Mouse (Mus musculus) layer of hippocampus, adult 2 months (tissue): ENCODE data around the gene Elmo2. TPM values are rescaled to one million over a fixed set of nuclear protein-coding genes. Genes with fewer than 3 reads are reported as not detected.

ENCODE experiments used
- DNase-seq, 2 experiments: peaks; one replicate each; pipeline ENCODE4 v3.0.0; 2022; ENCODE audit warnings: low spot score in 2 of 2
- H3K27ac ChIP-seq: fragments of 200-600 bp; 2 replicates; pipeline ENCODE4 v1.8.1; 2022
- H3K4me3 ChIP-seq: fragments of 200-600 bp; 2 replicates; pipeline ENCODE4 v1.8.1; 2022; ENCODE audit warnings: mild to moderate bottlenecking
- CTCF ChIP-seq: fragments of 200-600 bp; conservative IDR thresholded peaks from 2 replicates; pipeline ENCODE4 v1.8.1; 2022; ENCODE audit warnings: antibody characterized with exemption, mild to moderate bottlenecking, moderate library complexity
- total RNA-seq, 2 experiments: library from RNA; stranded (reverse); gene quantifications; 2 replicates each; pipeline ENCODE4 v1.2.3; 2021

Elmo2 gene
- total RNA-seq, 2 experiments from 2014 or later: 200 to 202 TPM

GRCm38 (mm10) chr2:165320531-165321150, 5.6 kb downstream of the Elmo2 start:
- DNase-seq: no peak
- peak; percentile 48 for TF ChIP-seq CTCF
- H3K27ac ChIP-seq: peak overlapping the region; percentile 98
- peak overlapping the region; percentile 23 for H3K4me3 ChIP-seq

GRCm38 (mm10) chr2:165319503-165319902, 6.8 kb downstream of the Elmo2 start:
- no peak for TF ChIP-seq CTCF
- Histone ChIP-seq H3K4me3 (no peak overlapping the region), H3K27ac (peak overlapping the region; percentile 98)
- no peak for DNase-seq

GRCm38 (mm10) chr2:165318941-165319340, 7.3 kb downstream of the Elmo2 start:
- no peak for DNase-seq
- no peak for TF ChIP-seq CTCF
- H3K4me3 ChIP-seq: no peak overlapping the region
- peak overlapping the region; percentile 98 for H3K27ac ChIP-seq

GRCm38 (mm10) chr2:165317621-165318263, 8.5 kb downstream of the Elmo2 start:
- H3K27ac ChIP-seq: peak overlapping the region; percentile 98
- H3K4me3 ChIP-seq: no peak overlapping the region
- no peak for TF ChIP-seq CTCF
- no peak for DNase-seq

- TF ChIP-seq CTCF: peak; percentile 29
- H3K27ac ChIP-seq: peak overlapping the region; percentile 98
- peak; percentile 62 to 85 for DNase-seq
- H3K4me3 ChIP-seq: peak overlapping the region; percentile 23; the same call in 1 of the 2 replicates
Observed at GRCm38 (mm10) chr2:165316837-165317473, 9.3 kb downstream of the Elmo2 start.

GRCm38 (mm10) chr2:165316204-165316603, 10.1 kb downstream of the Elmo2 start:
- DNase-seq: no peak
- H3K27ac ChIP-seq: peak overlapping the region; percentile 98
- no peak overlapping the region; the same call in 1 of the 2 replicates for H3K4me3 ChIP-seq
- no peak for TF ChIP-seq CTCF

GRCm38 (mm10) chr2:165314197-165314596, 12.1 kb downstream of the Elmo2 start:
- no peak for DNase-seq
- H3K27ac ChIP-seq: peak overlapping the region; percentile 18; the same call in 1 of the 2 replicates
- TF ChIP-seq CTCF: no peak
- no peak overlapping the region for H3K4me3 ChIP-seq

GRCm38 (mm10) chr2:165312381-165312780, 13.9 kb downstream of the Elmo2 start:
- no peak for DNase-seq
- no peak overlapping the region for H3K4me3 ChIP-seq
- peak overlapping the region; percentile 83 for H3K27ac ChIP-seq
- no peak for TF ChIP-seq CTCF

- no peak overlapping the region for H3K4me3 ChIP-seq
- H3K27ac ChIP-seq: peak overlapping the region; percentile 83
- TF ChIP-seq CTCF: no peak
- DNase-seq: no peak
Observed at GRCm38 (mm10) chr2:165311577-165311976, 14.7 kb downstream of the Elmo2 start.

GRCm38 (mm10) chr2:165310818-165311425, 15.4 kb downstream of the Elmo2 start:
- H3K4me3 ChIP-seq: no peak overlapping the region
- no peak for TF ChIP-seq CTCF
- DNase-seq: no peak
- H3K27ac ChIP-seq: peak overlapping the region; percentile 83

GRCm38 (mm10) chr2:165307801-165308200, 18.5 kb downstream of the Elmo2 start:
- no peak for DNase-seq
- H3K27ac ChIP-seq: no peak overlapping the region
- no peak overlapping the region for H3K4me3 ChIP-seq
- TF ChIP-seq CTCF: no peak

GRCm38 (mm10) chr2:165305438-165305837, 20.8 kb downstream of the Elmo2 start:
- no peak for TF ChIP-seq CTCF
- Histone ChIP-seq H3K4me3 (no peak overlapping the region), H3K27ac (peak overlapping the region; percentile 43; the same call in 1 of the 2 replicates)

GRCm38 (mm10) chr2:165304819-165305218, 21.5 kb downstream of the Elmo2 start:
- Histone ChIP-seq H3K27ac (peak overlapping the region; percentile 33; the same call in 1 of the 2 replicates), H3K4me3 (no peak overlapping the region)
- no peak for DNase-seq
- no peak for TF ChIP-seq CTCF

More at GRCm38 (mm10) chr2:165305438-165305837, 20.8 kb downstream of the Elmo2 start:
- DNase-seq: no peak
